In the genomic region with DNA sequence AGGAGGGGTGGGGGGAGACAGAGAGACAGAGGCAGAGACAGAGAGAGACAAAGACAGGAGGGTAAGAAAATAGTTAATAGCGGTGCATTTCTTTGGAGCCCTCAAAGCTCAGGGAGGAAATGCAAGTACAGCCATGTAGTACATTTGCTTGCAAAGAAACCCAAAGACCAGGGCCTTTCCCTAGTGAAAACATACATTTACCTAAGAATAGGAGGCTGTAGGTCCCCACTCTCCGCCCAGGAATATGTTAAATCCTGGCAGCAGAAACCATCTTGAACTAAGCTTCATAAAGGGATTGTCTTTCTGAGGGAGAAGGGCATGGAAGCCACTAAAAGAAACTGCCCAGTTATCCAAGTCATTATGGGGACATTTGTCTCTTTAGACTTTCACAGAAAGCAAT, we compare ENCODE assay signal across 21 mouse cellular contexts.
A peak's percentile ranks its signal among the peaks of the same experiment; 100 is the strongest.
DNase-seq lines count a peak whose midpoint lies in the region; ATAC-seq and TF ChIP-seq lines count a peak whose summit lies in the region.
"Had no signal": no experiment of that assay in that cellular context is flagged by ENCODE, and none has a peak within 500 bp of the region (broad histone marks: within the 10 kb centered on the region; RNA-seq: fewer than 3 reads in every experiment).

No protein-coding gene starts in this region.

- 47% methylated on average over 2 of the region's 2 CpGs for WGBS in hindbrain, embryonic 15.5 days
- WGBS in hindbrain, embryonic 10.5 days, result 56% methylated on average over 2 of the region's 2 CpGs
- 41% methylated on average over 2 of the region's 2 CpGs for WGBS in midbrain, embryonic 15.5 days
- WGBS in midbrain, embryonic 13.5 days, result 48% methylated on average over 2 of the region's 2 CpGs
- WGBS in thymus, adult 2 months, result 91% methylated on average over 2 of the region's 2 CpGs

- ATAC-seq in hindbrain, embryonic 15.5 days (ENCODE audit: low FRiP score, low read depth), result no peak
- no peak for ATAC-seq in midbrain, embryonic 15.5 days (replicated peaks)
- ATAC-seq in midbrain, embryonic 13.5 days, result no peak
- ATAC-seq in megakaryocyte-erythroid progenitor cell, adult 5-6 weeks (replicated peaks; ENCODE audit: low FRiP score, low TSS enrichment, poor library complexity, severe bottlenecking), result no peak
- ATAC-seq: forebrain, embryonic 13.5 days; forebrain, embryonic 15.5 days; forebrain, postnatal 0 days had no signal

- peak overlapping the region; percentile 51; the same call in 1 of the 2 replicates for H3K27ac ChIP-seq in hindbrain, embryonic 15.5 days (replicated peaks)
- no peak overlapping the region for H3K27ac ChIP-seq in hindbrain, embryonic 10.5 days
- H3K27ac ChIP-seq in midbrain, embryonic 15.5 days, result 0 out of 2 replicates have a peak overlapping the region, but pooled peaks have one; percentile 8
- no peak overlapping the region for H3K27ac ChIP-seq in midbrain, embryonic 13.5 days
- no peak overlapping the region for H3K27ac ChIP-seq in ES-E14 (ENCODE audit: insufficient read depth, low read depth, low read length, poor library complexity, severe bottlenecking)
- no peak overlapping the region for H3K27ac ChIP-seq in thymus, adult 2 months (ENCODE audit: control insufficient read depth, insufficient read depth, low read length)
- H3K27ac ChIP-seq: embryonic facial prominence, embryonic 10.5 days; embryonic facial prominence, embryonic 12.5 days; forebrain, embryonic 13.5 days; forebrain, embryonic 15.5 days had no signal

- DNase-seq in hindbrain, embryonic 10.5 days (ENCODE audit: low spot score), result no peak
- peak; percentile 21 for DNase-seq in ES-E14 (ENCODE audit: low read depth, low spot score)
- peak; percentile 69 for DNase-seq in ZHBTc4 (ENCODE audit: low read depth, low spot score)
- no peak for DNase-seq in thymus, adult 2 months
- DNase-seq: adrenal gland, adult 2 months; adrenal gland, postnatal 10 days; adrenal gland, postnatal 25 days; cerebellum, adult 11-12 months; cerebellum, adult 2 months; cerebellum, adult 9-10 months; cerebellum, postnatal 10 days; cerebellum, postnatal 25 days; forebrain, postnatal 0 days had no signal

- H3K9me3 ChIP-seq in hindbrain, embryonic 15.5 days, result no peaks in the 10 kb centered on the region
- no peaks in the 10 kb centered on the region for H3K9me3 ChIP-seq in hindbrain, embryonic 10.5 days
- no peaks in the 10 kb centered on the region for H3K9me3 ChIP-seq in midbrain, embryonic 15.5 days
- no peaks in the 10 kb centered on the region for H3K9me3 ChIP-seq in midbrain, embryonic 13.5 days
- H3K9me3 ChIP-seq in ES-E14 (ENCODE audit: control insufficient read depth, insufficient read depth, low read depth, low read length), result no peaks in the 10 kb centered on the region
- H3K9me3 ChIP-seq: embryonic facial prominence, embryonic 10.5 days; embryonic facial prominence, embryonic 12.5 days; forebrain, embryonic 13.5 days; forebrain, embryonic 15.5 days had no signal

- TF ChIP-seq CTCF in thymus, adult 2 months (IDR thresholded peaks at IDR 0.05; ENCODE audit: borderline replicate concordance, control insufficient read depth, extremely low read depth, insufficient read depth, low read length, poor library complexity), result no peak

- in situ Hi-C loops in ES-E14 (cut with MboI; ENCODE audit: low sequenced_read_pairs in 2 of 2, unreplicated experiment in 2 of 2), result no loop called here

- H3K36me3 ChIP-seq in hindbrain, embryonic 15.5 days, result no peaks in the 10 kb centered on the region
- H3K36me3 ChIP-seq in hindbrain, embryonic 10.5 days, result no peaks in the 10 kb centered on the region
- no peaks in the 10 kb centered on the region for H3K36me3 ChIP-seq in midbrain, embryonic 15.5 days (replicated peaks)
- no peaks in the 10 kb centered on the region for H3K36me3 ChIP-seq in midbrain, embryonic 13.5 days
- no peaks in the 10 kb centered on the region for H3K36me3 ChIP-seq in ES-E14 (ENCODE audit: control insufficient read depth, insufficient read depth, low read length, poor library complexity, severe bottlenecking)
- no peaks in the 10 kb centered on the region for H3K36me3 ChIP-seq in thymus, adult 2 months (ENCODE audit: control insufficient read depth, insufficient read depth, low read length)
- H3K36me3 ChIP-seq: embryonic facial prominence, embryonic 10.5 days; embryonic facial prominence, embryonic 12.5 days; forebrain, embryonic 15.5 days had no signal

- H3K4me1 ChIP-seq in hindbrain, embryonic 15.5 days (replicated peaks), result peaks cover 7% of the 10 kb centered on the region
- H3K4me1 ChIP-seq in hindbrain, embryonic 10.5 days (replicated peaks), result no peaks in the 10 kb centered on the region
- no peaks in the 10 kb centered on the region for H3K4me1 ChIP-seq in midbrain, embryonic 15.5 days
- peaks cover 4% of the 10 kb centered on the region for H3K4me1 ChIP-seq in midbrain, embryonic 13.5 days (replicated peaks)
- H3K4me1 ChIP-seq in ES-E14 (ENCODE audit: control insufficient read depth in 2 of 2, insufficient read depth in 2 of 2, low read length in 2 of 2, poor library complexity in 1 of 2), result peaks cover 3 to 5% of the 10 kb centered on the region in 2 experiments; a peak in 2 of 4 replicates
- H3K4me1 ChIP-seq in thymus, adult 2 months (replicated peaks; ENCODE audit: control insufficient read depth, insufficient read depth, low read length), result no peaks in the 10 kb centered on the region
- H3K4me1 ChIP-seq: embryonic facial prominence, embryonic 10.5 days; embryonic facial prominence, embryonic 12.5 days had no signal

- no peaks in the 10 kb centered on the region for H3K27me3 ChIP-seq in hindbrain, embryonic 15.5 days
- no peaks in the 10 kb centered on the region for H3K27me3 ChIP-seq in hindbrain, embryonic 10.5 days (ENCODE audit: insufficient read depth, poor library complexity, severe bottlenecking)
- no peaks in the 10 kb centered on the region for H3K27me3 ChIP-seq in midbrain, embryonic 15.5 days (replicated peaks)
- H3K27me3 ChIP-seq in midbrain, embryonic 13.5 days, result no peaks in the 10 kb centered on the region
- no peaks in the 10 kb centered on the region for H3K27me3 ChIP-seq in thymus, adult 2 months (ENCODE audit: control insufficient read depth, insufficient read depth, low read length)
- H3K27me3 ChIP-seq: embryonic facial prominence, embryonic 12.5 days; forebrain, embryonic 13.5 days; forebrain, embryonic 15.5 days had no signal

- TF ChIP-seq POLR2A in thymus, adult 2 months (IDR thresholded peaks at IDR 0.05; ENCODE audit: control insufficient read depth, extremely low read depth, insufficient read depth, low read length, poor library complexity), result no peak

- no peak overlapping the region for H3K9ac ChIP-seq in hindbrain, embryonic 15.5 days
- no peak overlapping the region for H3K9ac ChIP-seq in midbrain, embryonic 15.5 days
- no peak overlapping the region for H3K9ac ChIP-seq in midbrain, embryonic 13.5 days (replicated peaks)
- no peak overlapping the region for H3K9ac ChIP-seq in ES-E14 (ENCODE audit: insufficient read depth, low read depth, low read length, poor library complexity, severe bottlenecking)
- H3K9ac ChIP-seq: embryonic facial prominence, embryonic 12.5 days; forebrain, embryonic 13.5 days; forebrain, embryonic 15.5 days; forebrain, postnatal 0 days had no signal

- H3K4me2 ChIP-seq in hindbrain, embryonic 15.5 days, result no peak overlapping the region
- H3K4me2 ChIP-seq in midbrain, embryonic 15.5 days, result no peak overlapping the region
- H3K4me2 ChIP-seq in midbrain, embryonic 13.5 days (replicated peaks), result no peak overlapping the region
- H3K4me2 ChIP-seq: embryonic facial prominence, embryonic 12.5 days; forebrain, embryonic 13.5 days; forebrain, embryonic 15.5 days had no signal

- H3K4me3 ChIP-seq in hindbrain, embryonic 15.5 days, result no peak overlapping the region
- H3K4me3 ChIP-seq in hindbrain, embryonic 10.5 days, result no peak overlapping the region
- no peak overlapping the region for H3K4me3 ChIP-seq in midbrain, embryonic 15.5 days
- H3K4me3 ChIP-seq in midbrain, embryonic 13.5 days (replicated peaks), result no peak overlapping the region
- no peak overlapping the region for H3K4me3 ChIP-seq in ES-E14 (ENCODE audit: insufficient read depth in 1 of 2, low read depth in 1 of 2, low read length in 2 of 2, poor library complexity in 1 of 2, severe bottlenecking in 1 of 2)
- no peak overlapping the region for H3K4me3 ChIP-seq in thymus, adult 2 months (ENCODE audit: control insufficient read depth, insufficient read depth, low read length)
- H3K4me3 ChIP-seq: embryonic facial prominence, embryonic 10.5 days; embryonic facial prominence, embryonic 12.5 days; forebrain, embryonic 13.5 days; forebrain, embryonic 15.5 days had no signal

TF ChIP-seq in ES-E14, 5 proteins besides CTCF, POLR2A, EP300 and RAD21:
- TF ChIP-seq MAFK (IDR thresholded peaks at IDR 0.05; ENCODE audit: insufficient read depth, low read depth, low read length), result no peak
- TF ChIP-seq ZNF384 (IDR thresholded peaks at IDR 0.05; ENCODE audit: low read depth, low read length), result no peak
- no peak for TF ChIP-seq ZC3H11A (IDR thresholded peaks at IDR 0.05; ENCODE audit: borderline replicate concordance, low read depth, low read length)
- no peak for TF ChIP-seq CHD2 (IDR thresholded peaks at IDR 0.05; ENCODE audit: low read depth, low read length)
- no peak for TF ChIP-seq HCFC1 (IDR thresholded peaks at IDR 0.05; ENCODE audit: borderline replicate concordance, insufficient read depth, low read length)

Comparison
In these comparisons a context has a peak if more than half of its experiments do, and no peak if none do; other contexts are left out.
1. H3K27ac ChIP-seq: peak in hindbrain, embryonic 15.5 days (single experiment) and midbrain, embryonic 15.5 days (single experiment); none in hindbrain, embryonic 10.5 days (single experiment), midbrain, embryonic 13.5 days (single experiment), ES-E14 (single experiment) and thymus, adult 2 months (single experiment).
2. DNase-seq: peak in ES-E14 (single experiment) and ZHBTc4 (single experiment); none in hindbrain, embryonic 10.5 days (single experiment) and thymus, adult 2 months (single experiment).